In the genomic region with DNA sequence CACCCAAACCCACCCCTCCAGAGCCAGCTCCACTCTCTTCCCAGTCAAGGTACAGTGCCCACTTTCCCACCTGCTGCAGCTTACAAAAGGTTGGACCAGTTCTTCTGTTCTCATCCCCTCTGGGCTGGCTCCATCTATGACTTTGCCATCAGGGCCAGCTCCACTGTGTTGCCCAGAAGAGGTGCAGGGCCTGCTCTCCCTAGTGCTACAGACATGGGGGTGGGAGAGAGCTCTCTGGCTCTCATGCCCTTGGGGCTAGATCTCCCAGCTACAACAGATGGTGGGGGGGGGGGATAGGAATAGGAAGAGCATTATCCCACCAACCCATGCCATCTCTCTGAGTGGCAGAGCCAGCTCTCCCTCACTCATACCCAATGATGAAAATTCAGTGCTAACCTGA, we compare ENCODE assay signal across 23 mouse cellular contexts.
"Had no signal": no experiment of that assay in that cellular context is flagged by ENCODE, and none has a peak within 500 bp of the region (broad histone marks: within the 10 kb centered on the region; RNA-seq: fewer than 3 reads in every experiment).

No protein-coding gene starts in this region.

- H3K4me1 ChIP-seq: limb, embryonic 12.5 days; limb, embryonic 15.5 days; midbrain, embryonic 12.5 days; midbrain, embryonic 15.5 days; neural tube, embryonic 12.5 days; neural tube, embryonic 15.5 days had no signal

- ATAC-seq: liver, postnatal 0 days; lung, postnatal 0 days; midbrain, embryonic 15.5 days had no signal

- H3K27me3 ChIP-seq: limb, embryonic 12.5 days; limb, embryonic 15.5 days; midbrain, embryonic 12.5 days; midbrain, embryonic 15.5 days; neural tube, embryonic 12.5 days; neural tube, embryonic 15.5 days had no signal

- DNase-seq: layer of hippocampus, adult 9-11 months; liver, postnatal 0 days; lung, embryonic 14.5 days; right cerebral cortex, adult 18-20 months; right cerebral cortex, postnatal 14 days; right cerebral cortex, postnatal 4 days; thymus, adult 2 months; thymus, postnatal 14 days; thymus, postnatal 4 days had no signal

- H3K27ac ChIP-seq: kidney, postnatal 0 days; layer of hippocampus, adult 2 months; left cerebral cortex, adult 2 months; limb, embryonic 12.5 days; limb, embryonic 15.5 days; liver, embryonic 14.5 days; macrophage; midbrain, embryonic 12.5 days; midbrain, embryonic 15.5 days; neural tube, embryonic 12.5 days; neural tube, embryonic 15.5 days; stomach, postnatal 0 days had no signal

- H3K4me2 ChIP-seq: limb, embryonic 12.5 days; limb, embryonic 15.5 days; liver, embryonic 11.5 days; lung, embryonic 14.5 days; midbrain, embryonic 12.5 days; midbrain, embryonic 15.5 days; neural tube, embryonic 12.5 days; neural tube, embryonic 15.5 days had no signal

- H3K9ac ChIP-seq: limb, embryonic 12.5 days; limb, embryonic 15.5 days; liver, embryonic 14.5 days; liver, postnatal 0 days; lung, embryonic 14.5 days; midbrain, embryonic 12.5 days; midbrain, embryonic 15.5 days; neural tube, embryonic 12.5 days; neural tube, embryonic 15.5 days had no signal

- H3K9me3 ChIP-seq: limb, embryonic 12.5 days; limb, embryonic 15.5 days; midbrain, embryonic 12.5 days; midbrain, embryonic 15.5 days; neural tube, embryonic 12.5 days; neural tube, embryonic 15.5 days had no signal

- H3K36me3 ChIP-seq: limb, embryonic 12.5 days; limb, embryonic 15.5 days; midbrain, embryonic 12.5 days; midbrain, embryonic 15.5 days; neural tube, embryonic 12.5 days; neural tube, embryonic 15.5 days had no signal

- H3K4me3 ChIP-seq: layer of hippocampus, adult 2 months; left cerebral cortex, adult 2 months; limb, embryonic 12.5 days; limb, embryonic 15.5 days; midbrain, embryonic 12.5 days; midbrain, embryonic 15.5 days; neural tube, embryonic 12.5 days; neural tube, embryonic 15.5 days had no signal
